Mouse (Mus musculus) thymus, adult 2 months (tissue): Measurements from ENCODE around the gene Edar. TPM values are rescaled to one million over a fixed set of nuclear protein-coding genes. Genes with fewer than 3 reads are reported as not detected.
A peak's percentile ranks its signal among the peaks of the same experiment; 100 is the strongest.
"Not testable (repeated sequence)": the region's sequence is repeated elsewhere in the genome, so short reads cannot be mapped to it uniquely, and the experiment has no call there.

ENCODE experiments used
- DNase-seq: peaks from one replicate; pipeline ENCODE4 v3.0.0; 2021
- H3K27ac ChIP-seq: fragments of 200-500 bp; 2 replicates; pipeline ENCODE4 v1.5.1; 2012; ENCODE audit warnings: low read length, control low read depth; ENCODE audit not compliant: control insufficient read depth, insufficient read depth
- H3K27me3 ChIP-seq: fragments of 200-500 bp; 2 replicates; pipeline ENCODE4 v1.6.1; 2012; ENCODE audit warnings: mild to moderate bottlenecking, low read length, moderate library complexity, mixed read lengths; ENCODE audit not compliant: control insufficient read depth, insufficient read depth
- H3K36me3 ChIP-seq: fragments of 200-500 bp; 2 replicates; pipeline ENCODE4 v1.6.1; 2012; ENCODE audit warnings: mild to moderate bottlenecking, low read length, moderate library complexity; ENCODE audit not compliant: control insufficient read depth, insufficient read depth
- H3K4me1 ChIP-seq: fragments of 200-500 bp; replicated peaks from 2 replicates; pipeline ENCODE4 v1.6.1; 2012; ENCODE audit warnings: low read length; ENCODE audit not compliant: control insufficient read depth, insufficient read depth
- H3K4me3 ChIP-seq: fragments of 200-500 bp; 2 replicates; pipeline ENCODE4 v1.5.1; 2012; ENCODE audit warnings: mild to moderate bottlenecking, low read length, control low read depth, moderate library complexity; ENCODE audit not compliant: control insufficient read depth, insufficient read depth
- CTCF ChIP-seq: fragments of 200-500 bp; IDR thresholded peaks from 2 replicates; pipeline ENCODE4 v1.5.1; 2012; ENCODE audit warnings: mild to moderate bottlenecking, control low read depth, low read length, moderate library complexity, borderline replicate concordance; ENCODE audit not compliant: control insufficient read depth, poor library complexity, insufficient read depth; ENCODE audit errors: extremely low read depth
- POLR2A ChIP-seq: fragments of 200-500 bp; IDR thresholded peaks from 2 replicates; pipeline ENCODE4 v1.6.1; 2012; ENCODE audit warnings: mild to moderate bottlenecking, low read length, control low read depth, moderate library complexity; ENCODE audit not compliant: control insufficient read depth, poor library complexity, insufficient read depth; ENCODE audit errors: extremely low read depth
- WGBS: fragments of 180-500 bp; shearing (Covaris S2); methylation state at CpG from one replicate; pipeline ENCODE4 v1.1.7; 2018; 5-methylcytosine and 5-hydroxymethylcytosine counted together
- polyA plus RNA-seq: library from polyadenylated mRNA; depleted of rRNA; stranded (reverse); fragments of >200 nt; gene quantifications from 2 replicates; pipeline ENCODE4 v1.2.3, GENCODE M21; 2012; rRNA removed

Edar gene
- polyA plus RNA-seq = 1.2 and 2.2 TPM in 2 replicates

GRCm38 (mm10) chr10:58675533-58675932 lies at the start of gene Edar:
TSS of gene Edar (minus strand) at chr10:58675654.
- H3K4me3 ChIP-seq = no peak within 1 kb of the TSS
- WGBS = 10% methylated on average over 20 of the region's 20 CpGs
- no peak within 1 kb of the TSS for H3K27ac ChIP-seq
- H3K27me3 ChIP-seq = no peaks in the 10 kb centered on the region
- DNase-seq = peak; percentile 81
- TF ChIP-seq CTCF (peak; percentile 99), POLR2A (no peak)
- no peaks in the 10 kb centered on the region for H3K36me3 ChIP-seq
- peaks cover 2% of the 10 kb centered on the region; the same call in 1 of the 2 replicates for H3K4me1 ChIP-seq

- not testable (repeated sequence) for H3K27me3 ChIP-seq, H3K4me1 ChIP-seq, H3K36me3 ChIP-seq, H3K4me3 ChIP-seq, DNase-seq, H3K27ac ChIP-seq
These were observed 42.7 kb upstream of the Edar start, which contains the start of gene Gm17542 for GRCm38 (mm10) chr10:58718110-58718509. TSS of gene Gm17542 (minus strand) at chr10:58718210.

GRCm38 (mm10) chr10:58714789-58715148 lies 39.3 kb upstream of the Edar start:
- Histone ChIP-seq H3K27me3 (no peaks in the 10 kb centered on the region), H3K4me3 (peak overlapping the region; percentile 26), H3K27ac (no peak overlapping the region), H3K36me3 (no peaks in the 10 kb centered on the region), H3K4me1 (peaks cover 8% of the 10 kb centered on the region)
- 59% methylated on average over 3 of the region's 3 CpGs for WGBS
- DNase-seq = no peak
- TF ChIP-seq CTCF (no peak), POLR2A (no peak)

- DNase-seq = peak; percentile 47
These were observed 38.7 kb upstream of the Edar start for GRCm38 (mm10) chr10:58713855-58714788.

GRCm38 (mm10) chr10:58713225-58713624 lies 37.8 kb upstream of the Edar start:
- Histone ChIP-seq H3K36me3 (no peaks in the 10 kb centered on the region), H3K27ac (no peak overlapping the region), H3K4me3 (no peak overlapping the region), H3K4me1 (peaks cover 8% of the 10 kb centered on the region), H3K27me3 (no peaks in the 10 kb centered on the region)
- TF ChIP-seq CTCF = no peak
- no peak for TF ChIP-seq POLR2A
- 45% methylated on average over 7 of the region's 7 CpGs for WGBS
- DNase-seq = no peak

More at GRCm38 (mm10) chr10:58713855-58714788, 38.7 kb upstream of the Edar start:
- TF ChIP-seq POLR2A (no peak), CTCF (no peak)
- peaks cover 8% of the 10 kb centered on the region for H3K4me1 ChIP-seq
- H3K27me3 ChIP-seq = no peaks in the 10 kb centered on the region
- 4% methylated on average over 24 of the region's 24 CpGs for WGBS
- no peaks in the 10 kb centered on the region for H3K36me3 ChIP-seq
- peak overlapping the region; percentile 29 for H3K4me3 ChIP-seq
- peak overlapping the region; percentile 3; the same call in 1 of the 2 replicates for H3K27ac ChIP-seq

- Histone ChIP-seq H3K27me3 (no peaks in the 10 kb centered on the region), H3K4me1 (peaks cover 4% of the 10 kb centered on the region), H3K27ac (no peak overlapping the region), H3K4me3 (no peak overlapping the region), H3K36me3 (no peaks in the 10 kb centered on the region)
- TF ChIP-seq CTCF (no peak), POLR2A (no peak)
- DNase-seq = no peak
- 93% methylated on average over 4 of the region's 4 CpGs for WGBS
These were observed 33.6 kb upstream of the Edar start for GRCm38 (mm10) chr10:58709021-58709420.
